Comparison of ENCODE assay signal across 8 mouse cellular contexts in the genomic region with DNA sequence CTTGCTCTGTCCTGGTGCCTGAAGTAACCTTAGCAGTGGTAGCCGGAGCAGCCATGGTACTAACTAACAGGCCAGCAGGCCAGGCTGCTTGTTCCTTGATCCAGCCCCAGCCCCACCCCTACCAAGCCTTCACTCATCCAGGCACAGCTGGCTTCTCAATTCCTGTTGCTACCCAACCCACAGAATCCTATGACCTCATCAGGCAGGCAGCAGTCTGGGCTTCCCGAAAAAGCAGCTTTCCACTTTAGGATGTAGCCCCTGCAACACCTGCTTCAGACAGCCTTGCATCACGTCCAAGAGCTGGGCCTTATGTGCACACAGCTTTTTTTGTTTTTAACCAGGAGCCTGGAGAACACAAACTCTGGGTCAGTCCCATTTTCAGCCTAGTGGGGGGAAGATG.
DNase-seq lines count a peak whose midpoint lies in the region; ATAC-seq lines count a peak whose summit lies in the region.

No protein-coding gene starts in this region.

- 0 out of 2 replicates have a peak, but pooled peaks have one; percentile 24 for ATAC-seq in kidney, embryonic 14.5 days (ENCODE audit: low FRiP score, low TSS enrichment)
- peak; percentile 57; the same call in 1 of the 2 replicates for ATAC-seq in intestine, embryonic 14.5 days (replicated peaks; ENCODE audit: low FRiP score, low TSS enrichment, low read depth)
- ATAC-seq in erythroblast, adult 5-6 weeks (replicated peaks; ENCODE audit: low FRiP score, poor library complexity, severe bottlenecking): no peak

- DNase-seq in kidney, adult 11 months: no peak
- DNase-seq in embryo, embryonic 11.5 days (ENCODE audit: low read depth, low spot score): peak; percentile 44
- DNase-seq in intestine, embryonic 14.5 days (ENCODE audit: low spot score): no peak
- DNase-seq in retina, adult 2 months (ENCODE audit: low read depth, low spot score): peak; percentile 4
- no peak for DNase-seq in adrenal gland, adult 8-10 months
- DNase-seq in ovary, postnatal 10 days (ENCODE audit: low spot score): no peak

- no peaks in the 10 kb centered on the region for H3K27me3 ChIP-seq in kidney, embryonic 14.5 days (ENCODE audit: control insufficient read depth, insufficient read depth, low read length)
- no peaks in the 10 kb centered on the region for H3K27me3 ChIP-seq in intestine, embryonic 14.5 days (replicated peaks; ENCODE audit: control insufficient read depth, insufficient read depth, low read length)

- no peak overlapping the region for H3K27ac ChIP-seq in kidney, embryonic 14.5 days (ENCODE audit: low read depth, low read length)
- H3K27ac ChIP-seq in intestine, embryonic 14.5 days (ENCODE audit: low read depth): no peak overlapping the region

- H3K9ac ChIP-seq in kidney, embryonic 14.5 days (ENCODE audit: low read depth, low read length): no peak overlapping the region
- no peak overlapping the region for H3K9ac ChIP-seq in intestine, embryonic 14.5 days (ENCODE audit: low read length)

- H3K4me3 ChIP-seq in kidney, embryonic 14.5 days (ENCODE audit: low read length): no peak overlapping the region
- H3K4me3 ChIP-seq in intestine, embryonic 14.5 days (ENCODE audit: low read depth, low read length): no peak overlapping the region

- peaks cover 4% of the 10 kb centered on the region; the same call in 1 of the 2 replicates for H3K4me1 ChIP-seq in kidney, embryonic 14.5 days (ENCODE audit: control insufficient read depth, insufficient read depth, low read length)
- H3K4me1 ChIP-seq in intestine, embryonic 14.5 days (replicated peaks; ENCODE audit: control insufficient read depth, insufficient read depth, low read length): peaks cover 11% of the 10 kb centered on the region; the same call in 1 of the 2 replicates

- WGBS in kidney, embryonic 14.5 days: 30% methylated on average over 3 of the region's 3 CpGs
- 32% methylated on average over 3 of the region's 3 CpGs for WGBS in intestine, embryonic 14.5 days

- H3K4me2 ChIP-seq in kidney, embryonic 14.5 days (replicated peaks; ENCODE audit: low read depth, low read length): no peak overlapping the region
- no peak overlapping the region for H3K4me2 ChIP-seq in intestine, embryonic 14.5 days (ENCODE audit: low read length)

- H3K36me3 ChIP-seq in kidney, embryonic 14.5 days (ENCODE audit: control insufficient read depth, insufficient read depth, low read length): no peaks in the 10 kb centered on the region
- no peaks in the 10 kb centered on the region for H3K36me3 ChIP-seq in intestine, embryonic 14.5 days (ENCODE audit: control insufficient read depth, insufficient read depth, low read length)

- H3K9me3 ChIP-seq in kidney, embryonic 14.5 days (ENCODE audit: control insufficient read depth, low read length): no peaks in the 10 kb centered on the region
- no peaks in the 10 kb centered on the region for H3K9me3 ChIP-seq in intestine, embryonic 14.5 days (ENCODE audit: control insufficient read depth, low read length)

Comparison
In these comparisons a context has a peak if more than half of its experiments do, and no peak if none do; other contexts are left out.
1. DNase-seq: peak in embryo, embryonic 11.5 days (single experiment) and retina, adult 2 months (single experiment); none in kidney, adult 11 months (single experiment), intestine, embryonic 14.5 days (single experiment), adrenal gland, adult 8-10 months (single experiment) and ovary, postnatal 10 days (single experiment).